Mouse (Mus musculus) heart, adult 2 months (tissue): ENCODE measurements around the gene Dnah3. TPM values are rescaled to one million over a fixed set of nuclear protein-coding genes. Genes with fewer than 3 reads are reported as not detected.

Source experiments
- DNase-seq, 2 experiments: peaks; one replicate each; pipeline ENCODE4 v3.0.0; 2021
- H3K27ac ChIP-seq: fragments of 200-600 bp; 2 replicates; pipeline ENCODE4 v1.8.1; 2022
- H3K27me3 ChIP-seq: fragments of 200-500 bp; 2 replicates; pipeline ENCODE4 v1.6.1; 2012; ENCODE audit warnings: mild to moderate bottlenecking, low read length, inconsistent platforms, mixed read lengths; ENCODE audit not compliant: control insufficient read depth, insufficient read depth
- H3K36me3 ChIP-seq: fragments of 200-500 bp; 2 replicates; pipeline ENCODE4 v1.6.1; 2012; ENCODE audit warnings: low read length, inconsistent platforms; ENCODE audit not compliant: control insufficient read depth, insufficient read depth
- H3K4me1 ChIP-seq: fragments of 200-500 bp; 2 replicates; pipeline ENCODE4 v1.6.1; 2011; ENCODE audit warnings: low read length; ENCODE audit not compliant: control insufficient read depth, insufficient read depth
- H3K4me3 ChIP-seq: fragments of 200-600 bp; 2 replicates; pipeline ENCODE4 v1.8.1; 2022
- H3K79me2 ChIP-seq: fragments of 200-500 bp; replicated peaks from 2 replicates; pipeline ENCODE4 v1.6.1; 2012; ENCODE audit warnings: mild to moderate bottlenecking, inconsistent platforms, low read length, moderate library complexity, mixed read lengths; ENCODE audit not compliant: control insufficient read depth, insufficient read depth
- H3K9ac ChIP-seq: fragments of 200-500 bp; 2 replicates; pipeline ENCODE4 v1.6.1; 2012; ENCODE audit warnings: low read depth, mild to moderate bottlenecking, control low read depth, inconsistent platforms, low read length, mixed read lengths
- CTCF ChIP-seq: fragments of 200-600 bp; IDR thresholded peaks from 2 replicates; pipeline ENCODE4 v1.8.1; 2022; ENCODE audit warnings: antibody characterized with exemption, mild to moderate bottlenecking, moderate library complexity
- EP300 ChIP-seq: fragments of 200-500 bp; IDR thresholded peaks from 2 replicates; pipeline ENCODE4 v1.6.1; 2011; ENCODE audit warnings: low read depth, low read length, control low read depth; ENCODE audit not compliant: insufficient read depth
- POLR2A ChIP-seq: fragments of 200-500 bp; IDR thresholded peaks from 2 replicates; pipeline ENCODE4 v1.6.1; 2011; ENCODE audit warnings: mild to moderate bottlenecking, low read depth, low read length, control low read depth; ENCODE audit not compliant: insufficient read depth
- WGBS: fragments of 180-500 bp; shearing (Covaris S2); methylation state at CpG from one replicate; pipeline ENCODE4 v1.1.7; 2018; 5-methylcytosine and 5-hydroxymethylcytosine counted together
- intact Hi-C: fragments of 180-260 bp; cut with DNase I; formaldehyde crosslinking; loops from one replicate; pipeline ENCODE4 v1.15.1; 2025
- polyA plus RNA-seq: library from polyadenylated mRNA; depleted of rRNA; stranded (reverse); fragments of >200 nt; gene quantifications from 2 replicates; pipeline ENCODE4 v1.2.3, GENCODE M21; 2012
- total RNA-seq, 2 experiments: library from RNA; stranded (reverse); gene quantifications; 2 replicates each; pipeline ENCODE4 v1.2.3; 2021

Dnah3 gene
- total and polyA plus RNA-seq, 3 experiments = 0.59 TPM; not detected in 2

DNA sequence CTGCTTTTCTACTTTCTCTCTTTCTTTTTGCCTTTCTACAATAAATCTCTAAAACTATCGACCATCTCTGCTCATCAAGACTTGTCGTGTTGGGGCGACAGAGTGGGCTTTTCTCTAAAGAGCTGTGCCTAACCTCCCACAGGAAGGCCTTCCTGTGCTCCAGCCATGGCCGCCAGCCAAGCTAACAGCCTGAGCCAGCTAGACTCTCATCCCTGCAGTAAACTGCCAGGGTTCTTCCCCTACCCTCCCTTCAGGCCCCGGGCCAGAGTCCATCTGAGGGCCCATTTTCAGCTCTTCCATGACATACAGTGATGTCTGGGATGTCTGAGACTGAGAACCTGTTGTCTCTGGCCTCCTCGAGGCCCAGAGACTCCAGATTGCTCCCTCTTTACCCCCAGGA lies 118.8 kb downstream of the Dnah3 start:
- Histone ChIP-seq H3K27me3 (no peaks in the 10 kb centered on the region), H3K9ac (no peak overlapping the region), H3K36me3 (no peaks in the 10 kb centered on the region), H3K4me1 (no peaks in the 10 kb centered on the region), H3K27ac (no peak overlapping the region), H3K79me2 (no peaks in the 10 kb centered on the region), H3K4me3 (no peak overlapping the region)
- TF ChIP-seq EP300 (no peak), CTCF (no peak), POLR2A (no peak)
- intact Hi-C loops = no loop called here
- 37% methylated on average over 6 of the region's 6 CpGs for WGBS
- peak; percentile 35 to 37 for DNase-seq

DNA sequence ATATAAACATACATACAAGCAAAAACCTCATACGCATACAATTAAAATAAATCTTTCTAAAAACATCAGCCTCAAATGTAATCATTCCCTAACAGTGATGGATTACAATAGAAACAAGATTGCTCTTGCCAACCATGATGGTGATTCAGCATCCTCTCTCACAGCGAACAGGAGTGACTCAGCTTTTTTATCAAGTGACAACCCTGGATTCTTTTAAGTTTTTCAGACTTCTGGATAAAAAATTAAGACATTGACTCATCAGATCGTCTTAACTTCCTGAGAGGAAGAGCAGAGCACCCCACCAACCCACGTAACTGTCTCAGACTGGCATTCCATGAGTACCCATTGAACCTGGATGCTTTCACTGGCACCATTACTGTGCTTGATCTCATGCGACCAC lies 120.9 kb downstream of the Dnah3 start:
- WGBS = 62% methylated on average over 5 of the region's 5 CpGs

DNA sequence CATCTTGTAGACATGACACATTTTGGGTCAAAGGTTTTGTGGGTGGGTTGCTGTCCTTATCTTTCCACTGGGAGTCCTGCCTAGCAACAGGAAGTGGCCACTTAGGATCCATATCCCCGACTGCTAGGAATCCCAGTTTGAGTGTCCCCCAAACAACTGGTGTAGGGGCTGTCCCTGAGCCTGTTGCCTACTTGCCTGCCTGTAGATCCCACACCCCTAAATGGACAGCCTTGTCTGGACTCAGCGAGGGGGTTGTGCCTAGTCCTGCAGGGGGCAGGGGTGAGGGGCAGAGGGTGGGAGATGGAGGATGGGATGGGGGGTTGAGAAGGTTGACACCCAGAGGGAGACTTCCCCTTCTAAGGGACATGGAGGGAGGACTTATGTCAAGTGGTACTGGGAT lies 125.8 kb downstream of the Dnah3 start:
- Histone ChIP-seq H3K79me2 (no peaks in the 10 kb centered on the region), H3K4me3 (no peak overlapping the region), H3K27ac (no peak overlapping the region), H3K9ac (no peak overlapping the region), H3K4me1 (peaks cover 3% of the 10 kb centered on the region; the same call in 1 of the 2 replicates), H3K36me3 (no peaks in the 10 kb centered on the region), H3K27me3 (no peaks in the 10 kb centered on the region)
- 41% methylated on average over 2 of the region's 2 CpGs for WGBS
- intact Hi-C loops = no loop called here
- no peak for TF ChIP-seq CTCF
- no peak for TF ChIP-seq EP300
- no peak for TF ChIP-seq POLR2A
- DNase-seq = no peak

More for the DNA sequence above, 120.9 kb downstream of the Dnah3 start:
- Histone ChIP-seq H3K27me3 (no peaks in the 10 kb centered on the region), H3K4me3 (no peak overlapping the region), H3K27ac (no peak overlapping the region), H3K79me2 (no peaks in the 10 kb centered on the region), H3K4me1 (peaks cover 2% of the 10 kb centered on the region; the same call in 1 of the 2 replicates), H3K36me3 (no peaks in the 10 kb centered on the region), H3K9ac (no peak overlapping the region)
- TF ChIP-seq POLR2A (no peak), EP300 (no peak), CTCF (no peak)
- intact Hi-C loops = no loop called here
- DNase-seq = no peak

DNA sequence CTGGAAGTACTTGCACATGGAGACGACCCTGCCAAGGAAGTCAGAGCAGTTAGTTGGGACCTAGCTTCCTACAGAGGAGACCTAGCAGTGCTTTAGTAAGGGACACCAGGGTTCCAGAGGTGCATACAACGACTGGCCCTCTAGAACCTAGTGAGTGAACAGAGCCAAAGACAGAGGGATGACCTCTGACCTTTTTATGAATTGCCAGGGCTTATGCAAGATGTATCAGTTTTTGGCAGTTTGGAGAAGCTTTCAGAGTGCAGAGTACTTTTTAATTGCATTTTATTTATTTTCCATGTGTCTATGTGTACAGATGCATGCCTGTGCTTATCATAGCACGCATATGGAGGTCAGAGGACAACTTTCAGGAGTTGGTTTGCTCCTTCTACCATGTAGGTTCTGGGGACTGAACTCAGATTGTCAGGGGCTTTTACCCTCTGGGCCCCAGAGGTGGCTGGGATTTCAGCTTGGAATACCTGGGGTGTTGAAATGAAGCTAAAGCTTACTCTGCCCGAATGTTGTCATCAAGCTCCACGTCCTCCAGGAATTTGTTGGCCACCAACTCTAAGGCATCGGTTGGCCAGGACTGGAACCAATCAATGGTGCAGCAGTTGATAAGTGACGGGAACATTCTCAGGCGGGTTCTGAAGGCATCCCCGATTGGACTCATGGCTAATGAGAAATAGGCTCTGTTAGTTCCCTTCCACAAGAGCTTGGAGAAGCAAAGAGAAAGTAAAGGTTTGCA lies 129.3 kb downstream of the Dnah3 start:
- no peak overlapping the region for H3K27ac ChIP-seq
- no peak overlapping the region for H3K4me3 ChIP-seq
- WGBS = 68% methylated on average over 9 of the region's 9 CpGs
- no peaks in the 10 kb centered on the region for H3K79me2 ChIP-seq
- no peak overlapping the region for H3K9ac ChIP-seq
- no peak for TF ChIP-seq EP300
- TF ChIP-seq POLR2A = no peak
- TF ChIP-seq CTCF = no peak
- no peaks in the 10 kb centered on the region for H3K36me3 ChIP-seq
- intact Hi-C loops = no loop called here
- peaks cover 5% of the 10 kb centered on the region for H3K4me1 ChIP-seq
- DNase-seq = peak in 1 of 2 experiments; percentile 10
- H3K27me3 ChIP-seq = no peaks in the 10 kb centered on the region

DNA sequence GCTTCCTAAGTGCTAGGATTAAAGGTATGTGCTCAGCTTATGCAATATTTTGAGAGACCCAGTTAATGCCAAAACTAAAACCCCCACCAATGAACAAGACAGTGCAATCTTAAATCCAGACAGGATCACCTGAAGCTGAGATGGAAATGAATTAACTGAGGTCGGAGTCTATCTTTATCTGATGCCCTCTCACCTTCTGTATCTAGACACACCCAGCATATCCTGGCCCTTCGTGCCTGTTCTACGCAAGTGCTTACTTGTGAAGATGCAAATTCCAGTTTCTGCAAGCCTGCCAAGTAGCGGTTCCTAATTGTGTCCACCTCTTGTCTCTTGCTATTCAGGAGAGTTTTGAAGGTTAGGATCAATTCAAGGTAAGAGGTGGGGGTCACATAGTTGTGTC lies 129.9 kb downstream of the Dnah3 start:
- H3K36me3 ChIP-seq = no peaks in the 10 kb centered on the region
- intact Hi-C loops = no loop called here
- H3K27ac ChIP-seq = no peak overlapping the region
- 57% methylated on average over 4 of the region's 4 CpGs for WGBS
- no peak for TF ChIP-seq EP300
- TF ChIP-seq POLR2A = no peak
- no peak for TF ChIP-seq CTCF
- H3K4me3 ChIP-seq = no peak overlapping the region
- no peaks in the 10 kb centered on the region for H3K79me2 ChIP-seq
- DNase-seq = no peak
- no peak overlapping the region for H3K9ac ChIP-seq
- peaks cover 9% of the 10 kb centered on the region for H3K4me1 ChIP-seq
- H3K27me3 ChIP-seq = no peaks in the 10 kb centered on the region

DNA sequence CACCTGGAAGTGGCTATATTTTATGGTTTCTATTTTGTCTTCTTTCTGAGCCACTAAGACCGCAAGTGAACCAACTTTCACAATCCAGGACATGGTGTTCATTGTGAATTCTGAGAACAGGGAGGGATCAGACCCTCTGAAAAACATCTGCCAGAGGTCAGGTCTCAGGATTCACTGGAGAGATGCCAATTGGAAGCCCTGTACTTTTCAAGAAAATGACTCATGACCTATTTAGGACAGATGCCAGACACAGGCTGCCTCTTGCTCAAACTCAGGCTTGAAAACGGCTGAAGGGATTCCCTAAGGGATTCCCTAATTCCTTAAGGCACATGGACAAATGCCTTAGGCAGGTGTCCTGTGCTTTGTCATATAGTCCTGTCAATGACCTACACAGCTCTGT lies 134.0 kb downstream of the Dnah3 start:
- Histone ChIP-seq H3K9ac (no peak overlapping the region), H3K27ac (peak overlapping the region; percentile 51), H3K4me1 (peaks cover 7% of the 10 kb centered on the region), H3K27me3 (no peaks in the 10 kb centered on the region), H3K79me2 (no peaks in the 10 kb centered on the region), H3K4me3 (no peak overlapping the region), H3K36me3 (no peaks in the 10 kb centered on the region)
- WGBS = 20% methylated on average over 2 of the region's 2 CpGs
- TF ChIP-seq EP300 = peak; percentile 66; the same call in 1 of the 2 replicates
- no peak for TF ChIP-seq CTCF
- peak; percentile 45 to 79 for DNase-seq
- intact Hi-C loops = loop anchor here (1.0 to 5.0 kb wide), 3 partner anchors 21 to 114 kb away; partner anchors contain the start of genes Dcun1d3 and Lyrm1
